Mouse (Mus musculus) kidney, adult 2 months (tissue): ENCODE data around the gene Dxo.

Experiments used
- CTCF ChIP-seq: fragments of 200-500 bp; conservative IDR thresholded peaks from 2 replicates; pipeline ENCODE4 v1.5.1; 2011; ENCODE audit warnings: low read depth, mild to moderate bottlenecking, control low read depth, low read length, moderate library complexity, mixed read lengths; ENCODE audit not compliant: insufficient read depth, insufficient read length
- POLR2A ChIP-seq: fragments of 200-500 bp; IDR thresholded peaks from one replicate; pipeline ENCODE4 v1.6.1; 2011; ENCODE audit warnings: low read depth, low read length, control low read depth

GRCm38 (mm10) chr17:34811275-34811674, 25.5 kb upstream of the Dxo start:
- no peak for TF ChIP-seq CTCF
- no peak for TF ChIP-seq POLR2A
